Mouse (Mus musculus) neural tube, embryonic 11.5 days (tissue): ENCODE data around the gene E430018J23Rik. TPM values are rescaled to one million over a fixed set of nuclear protein-coding genes. Genes with fewer than 3 reads are reported as not detected.
"Not testable (repeated sequence)": the region's sequence is repeated elsewhere in the genome, so short reads cannot be mapped to it uniquely, and the experiment has no call there.

Experiments used
- ATAC-seq: fragments of 200-750 bp; cut with Nextera tagmentation; 2 replicates; pipeline ENCODE4 v1.8.0; 2017; ENCODE audit warnings: moderate number of reproducible peaks, mild to moderate bottlenecking, moderate TSS enrichment, moderate library complexity; ENCODE audit not compliant: insufficient read depth, low FRiP score, low TSS enrichment
- DNase-seq: peaks from one replicate; pipeline ENCODE4 v3.0.0-alpha.2; 2015; ENCODE audit warnings: low spot score
- H3K27ac ChIP-seq: fragments of 300-500 bp; sonication (generic); 2 replicates; pipeline ENCODE4 v1.5.1; 2014; ENCODE audit warnings: low read depth, mild to moderate bottlenecking, low read length
- H3K27me3 ChIP-seq: fragments of 300-500 bp; sonication (generic); 2 replicates; pipeline ENCODE4 v1.6.1; 2014; ENCODE audit warnings: mild to moderate bottlenecking, low read length, mixed read lengths; ENCODE audit not compliant: control insufficient read depth, insufficient read depth
- H3K36me3 ChIP-seq: fragments of 300-500 bp; sonication (generic); 2 replicates; pipeline ENCODE4 v1.6.1; 2014; ENCODE audit warnings: mild to moderate bottlenecking, low read length, moderate library complexity, mixed read lengths; ENCODE audit not compliant: control insufficient read depth, insufficient read depth
- H3K4me1 ChIP-seq: fragments of 300-500 bp; sonication (generic); 2 replicates; pipeline ENCODE4 v1.6.1; 2014; ENCODE audit warnings: low read length, mixed read lengths; ENCODE audit not compliant: control insufficient read depth, insufficient read depth
- H3K4me2 ChIP-seq: fragments of 300-500 bp; sonication (generic); 2 replicates; pipeline ENCODE4 v1.6.1; 2014; ENCODE audit warnings: low read depth, mild to moderate bottlenecking, moderate library complexity
- H3K4me3 ChIP-seq: fragments of 300-500 bp; sonication (generic); 2 replicates; pipeline ENCODE4 v1.5.1; 2014; ENCODE audit warnings: low read depth, low read length
- H3K9ac ChIP-seq: fragments of 300-500 bp; sonication (generic); 2 replicates; pipeline ENCODE4 v1.6.1; 2014; ENCODE audit warnings: mild to moderate bottlenecking, low read length
- H3K9me3 ChIP-seq: fragments of 300-500 bp; sonication (generic); 2 replicates; pipeline ENCODE4 v1.6.1; 2016; ENCODE audit warnings: low read length; ENCODE audit not compliant: control insufficient read depth
- WGBS: fragments of 180-500 bp; shearing (Covaris S2); extraction: QIAGEN DNeasy Blood & Tissue Kit; methylation state at CpG from one replicate; pipeline ENCODE4 v1.1.7; 2014; 5-methylcytosine and 5-hydroxymethylcytosine counted together
- polyA plus RNA-seq: library from polyadenylated mRNA; unstranded; fragments of >200 nt; fragmentation: Nextera tagmentation; extraction: Ambion mirVana; gene quantifications from 2 replicates; pipeline ENCODE4 v1.2.1, GENCODE M21; 2014

E430018J23Rik gene
- polyA plus RNA-seq, 1 experiment from 2014 or later = 7.1 TPM

DNA sequence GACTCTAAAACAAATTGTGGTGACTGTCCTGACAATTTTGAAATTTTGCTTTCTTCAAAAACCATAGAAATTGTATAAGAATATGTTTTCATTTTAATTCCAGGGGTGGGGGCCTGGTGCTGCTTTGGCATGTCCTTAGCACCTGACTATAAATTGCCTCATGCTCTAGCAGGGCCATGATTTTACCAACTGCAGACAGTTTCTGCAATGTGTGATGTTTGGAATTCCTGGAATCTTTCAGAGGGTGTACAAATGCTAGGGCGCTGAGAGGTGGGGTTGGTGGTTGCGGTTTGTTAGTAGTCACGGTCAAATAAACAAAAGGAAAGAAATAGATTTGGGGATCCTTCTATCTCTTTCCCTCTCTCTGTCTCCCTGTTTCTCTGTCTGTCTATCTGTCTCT lies 27.2 kb downstream of the E430018J23Rik start:
- no peak overlapping the region for H3K4me2 ChIP-seq
- H3K4me3 ChIP-seq = no peak overlapping the region
- H3K36me3 ChIP-seq = no peaks in the 10 kb centered on the region
- no peak overlapping the region for H3K9ac ChIP-seq
- WGBS = 84% methylated on average over 3 of the region's 3 CpGs
- H3K4me1 ChIP-seq = no peaks in the 10 kb centered on the region
- H3K9me3 ChIP-seq = no peaks in the 10 kb centered on the region
- ATAC-seq (no peak), DNase-seq (no peak)
- H3K27ac ChIP-seq = no peak overlapping the region
- peaks cover 5% of the 10 kb centered on the region; the same call in 1 of the 2 replicates for H3K27me3 ChIP-seq

DNA sequence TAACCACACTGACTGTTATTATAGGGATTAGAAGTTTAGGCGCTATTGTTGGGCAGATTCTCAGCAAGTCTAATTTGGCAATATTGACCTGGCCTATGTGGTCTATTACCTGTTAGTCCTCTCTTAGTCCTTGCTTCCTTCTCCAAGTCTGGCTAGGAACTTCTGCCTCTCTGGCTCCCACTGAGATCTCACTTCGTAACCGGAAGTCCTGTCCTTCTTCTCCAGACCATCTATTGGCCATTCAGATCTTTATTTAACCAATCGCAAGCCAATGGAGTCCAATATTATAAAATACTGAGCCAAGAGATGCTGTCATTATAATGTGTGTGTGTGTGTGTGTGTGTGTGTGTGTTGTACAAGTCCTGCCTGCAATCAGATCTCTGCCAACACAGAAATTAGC lies 29.3 kb downstream of the E430018J23Rik start:
- DNase-seq = no peak
- peaks cover 5% of the 10 kb centered on the region; the same call in 1 of the 2 replicates for H3K27me3 ChIP-seq
- 55% methylated on average over 4 of the region's 4 CpGs for WGBS
- H3K4me3 ChIP-seq = peak overlapping the region; percentile 33; the same call in 1 of the 2 replicates
- no peaks in the 10 kb centered on the region for H3K36me3 ChIP-seq
- H3K4me1 ChIP-seq = no peaks in the 10 kb centered on the region
- no peak overlapping the region for H3K9ac ChIP-seq
- no peak for ATAC-seq
- H3K4me2 ChIP-seq = peak overlapping the region; percentile 62; the same call in 1 of the 2 replicates
- no peak overlapping the region for H3K27ac ChIP-seq
- no peaks in the 10 kb centered on the region for H3K9me3 ChIP-seq

GRCm38 (mm10) chr7:127363475-127363921 lies 29.9 kb downstream of the E430018J23Rik start:
- H3K4me1 ChIP-seq = no peaks in the 10 kb centered on the region
- H3K9me3 ChIP-seq = no peaks in the 10 kb centered on the region
- H3K4me2 ChIP-seq = peak overlapping the region; percentile 62
- peak overlapping the region; percentile 33 for H3K4me3 ChIP-seq
- peak overlapping the region; percentile 59 for H3K9ac ChIP-seq
- WGBS = under 1% methylated on average over 24 of the region's 24 CpGs
- peaks cover 5% of the 10 kb centered on the region; the same call in 1 of the 2 replicates for H3K27me3 ChIP-seq
- H3K36me3 ChIP-seq = no peaks in the 10 kb centered on the region
- DNase-seq (peak; percentile 46), ATAC-seq (no peak)
- H3K27ac ChIP-seq = no peak overlapping the region

GRCm38 (mm10) chr7:127362418-127362817 lies 31.0 kb downstream of the E430018J23Rik start:
- H3K36me3 ChIP-seq, H3K9ac ChIP-seq, ATAC-seq, H3K9me3 ChIP-seq, H3K4me3 ChIP-seq, H3K27me3 ChIP-seq, H3K4me1 ChIP-seq, H3K27ac ChIP-seq: not testable (repeated sequence)
- 26% methylated on average over 13 of the region's 13 CpGs for WGBS
- peak overlapping the region; percentile 30 for H3K4me2 ChIP-seq
- DNase-seq = peak; percentile 14

GRCm38 (mm10) chr7:127361449-127361848 lies 32.0 kb downstream of the E430018J23Rik start:
- Histone ChIP-seq H3K27ac (no peak overlapping the region), H3K4me2 (no peak overlapping the region), H3K9me3 (no peaks in the 10 kb centered on the region), H3K36me3 (no peaks in the 10 kb centered on the region), H3K9ac (no peak overlapping the region), H3K4me1 (no peaks in the 10 kb centered on the region), H3K27me3 (peaks cover 5% of the 10 kb centered on the region; the same call in 1 of the 2 replicates), H3K4me3 (no peak overlapping the region)
- 69% methylated on average over 13 of the region's 13 CpGs for WGBS
- ATAC-seq (no peak), DNase-seq (no peak)

GRCm38 (mm10) chr7:127360265-127360664 lies 33.2 kb downstream of the E430018J23Rik start:
- no peak overlapping the region for H3K27ac ChIP-seq
- WGBS = 81% methylated on average over 4 of the region's 4 CpGs
- H3K27me3 ChIP-seq = peaks cover 5% of the 10 kb centered on the region; the same call in 1 of the 2 replicates
- H3K4me3 ChIP-seq = no peak overlapping the region
- no peaks in the 10 kb centered on the region for H3K9me3 ChIP-seq
- H3K4me1 ChIP-seq = no peaks in the 10 kb centered on the region
- H3K36me3 ChIP-seq = no peaks in the 10 kb centered on the region
- no peak overlapping the region for H3K9ac ChIP-seq
- DNase-seq = no peak
- H3K4me2 ChIP-seq = no peak overlapping the region
- no peak for ATAC-seq

- no peak overlapping the region for H3K9ac ChIP-seq
- no peaks in the 10 kb centered on the region for H3K36me3 ChIP-seq
- DNase-seq (no peak), ATAC-seq (no peak)
- peaks cover under 1% of the 10 kb centered on the region; the same call in 1 of the 2 replicates for H3K27me3 ChIP-seq
- H3K4me2 ChIP-seq = no peak overlapping the region
- no peak overlapping the region for H3K27ac ChIP-seq
- no peak overlapping the region for H3K4me3 ChIP-seq
- no peaks in the 10 kb centered on the region for H3K9me3 ChIP-seq
- 76% methylated on average over 4 of the region's 4 CpGs for WGBS
- no peaks in the 10 kb centered on the region for H3K4me1 ChIP-seq
Observed at GRCm38 (mm10) chr7:127358472-127358871, 35.0 kb downstream of the E430018J23Rik start.

DNA sequence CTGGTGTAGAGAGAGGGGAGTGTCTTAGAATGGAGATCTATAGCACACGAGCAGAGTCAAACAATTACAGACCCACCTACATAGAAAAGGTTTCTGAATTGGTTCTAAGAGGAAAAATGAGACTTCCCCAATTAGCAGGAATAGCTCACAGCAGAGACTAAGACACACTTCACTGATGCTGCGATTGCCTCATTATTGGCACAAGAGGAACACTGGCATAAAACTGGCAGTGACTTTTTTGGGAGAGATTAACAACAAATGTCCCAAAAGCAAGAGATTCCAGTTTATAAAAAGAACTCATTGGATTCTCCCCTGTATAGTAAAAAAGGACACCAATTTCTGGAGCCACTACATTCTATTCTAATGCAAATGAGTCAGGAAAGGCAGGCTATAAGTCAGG lies 35.6 kb downstream of the E430018J23Rik start:
- DNase-seq (no peak), ATAC-seq (no peak)
- 73% methylated on average over 2 of the region's 2 CpGs for WGBS
- no peak overlapping the region for H3K9ac ChIP-seq
- H3K9me3 ChIP-seq = no peaks in the 10 kb centered on the region
- no peak overlapping the region for H3K4me2 ChIP-seq
- no peaks in the 10 kb centered on the region for H3K36me3 ChIP-seq
- no peak overlapping the region for H3K4me3 ChIP-seq
- no peaks in the 10 kb centered on the region for H3K4me1 ChIP-seq
- no peak overlapping the region for H3K27ac ChIP-seq
- no peaks in the 10 kb centered on the region for H3K27me3 ChIP-seq

DNA sequence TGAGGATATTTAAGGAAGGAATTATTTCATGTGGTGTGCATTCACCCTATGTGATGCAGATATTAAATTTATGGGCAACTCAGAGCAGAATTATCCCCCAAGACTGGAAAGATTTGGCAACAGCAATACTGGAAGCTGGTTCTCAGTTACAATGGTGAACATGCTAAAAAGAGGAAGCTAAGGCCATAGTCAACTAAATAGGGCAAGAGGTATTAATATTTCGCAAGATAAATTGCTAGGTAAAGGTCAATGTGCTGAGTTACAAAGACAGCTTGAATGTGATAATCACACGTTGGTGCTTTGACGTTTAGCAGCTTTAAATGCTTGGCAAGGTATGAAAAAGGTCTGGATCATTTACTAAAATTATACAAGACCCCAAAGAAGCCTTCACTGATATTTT lies 37.6 kb downstream of the E430018J23Rik start:
- Histone ChIP-seq H3K27ac (no peak overlapping the region), H3K4me3 (no peak overlapping the region), H3K9me3 (no peaks in the 10 kb centered on the region), H3K27me3 (no peaks in the 10 kb centered on the region), H3K36me3 (no peaks in the 10 kb centered on the region), H3K4me1 (no peaks in the 10 kb centered on the region), H3K9ac (no peak overlapping the region), H3K4me2 (no peak overlapping the region)
- ATAC-seq (no peak), DNase-seq (no peak)
- WGBS = 63% methylated on average over 3 of the region's 3 CpGs
